Mouse (Mus musculus) testis, adult 2 months (tissue): ENCODE results near the gene Rcc2. TPM values are rescaled to one million over a fixed set of nuclear protein-coding genes. Genes with fewer than 3 reads are reported as not detected.

ENCODE experiments used
- H3K27ac ChIP-seq: fragments of 200-500 bp; 2 replicates; pipeline ENCODE4 v1.5.1; 2012; ENCODE audit warnings: low read depth, low read length; ENCODE audit not compliant: control insufficient read depth, insufficient read depth
- H3K27me3 ChIP-seq: fragments of 200-500 bp; 2 replicates; pipeline ENCODE4 v1.6.1; 2012; ENCODE audit warnings: mild to moderate bottlenecking, low read length, moderate library complexity; ENCODE audit not compliant: control insufficient read depth, insufficient read depth
- H3K36me3 ChIP-seq: fragments of 200-500 bp; 2 replicates; pipeline ENCODE4 v1.6.1; 2012; ENCODE audit warnings: mild to moderate bottlenecking, low read length; ENCODE audit not compliant: control insufficient read depth, insufficient read depth
- H3K4me1 ChIP-seq: fragments of 200-500 bp; 2 replicates; pipeline ENCODE4 v1.6.1; 2012; ENCODE audit warnings: low read length; ENCODE audit not compliant: control insufficient read depth, insufficient read depth
- H3K4me3 ChIP-seq: fragments of 200-500 bp; 2 replicates; pipeline ENCODE4 v1.5.1; 2012; ENCODE audit warnings: low read depth, mild to moderate bottlenecking, low read length, moderate library complexity, mixed read lengths; ENCODE audit not compliant: control insufficient read depth
- CTCF ChIP-seq: fragments of 200-500 bp; IDR thresholded peaks from 2 replicates; pipeline ENCODE4 v1.5.1; 2012; ENCODE audit warnings: low read depth, mild to moderate bottlenecking, inconsistent platforms, low read length, moderate library complexity; ENCODE audit not compliant: control insufficient read depth, insufficient read depth, insufficient replicate concordance
- POLR2A ChIP-seq: fragments of 200-500 bp; IDR thresholded peaks from 2 replicates; pipeline ENCODE4 v1.6.1; 2012; ENCODE audit warnings: low read depth, mild to moderate bottlenecking, inconsistent platforms, low read length, moderate library complexity; ENCODE audit not compliant: control insufficient read depth
- polyA plus RNA-seq: library from polyadenylated mRNA; depleted of rRNA; stranded (reverse); fragments of >200 nt; gene quantifications from 2 replicates; pipeline ENCODE4 v1.2.3, GENCODE M21; 2012

Rcc2 gene
- polyA plus RNA-seq, 1 experiment: 32.1 TPM

DNA sequence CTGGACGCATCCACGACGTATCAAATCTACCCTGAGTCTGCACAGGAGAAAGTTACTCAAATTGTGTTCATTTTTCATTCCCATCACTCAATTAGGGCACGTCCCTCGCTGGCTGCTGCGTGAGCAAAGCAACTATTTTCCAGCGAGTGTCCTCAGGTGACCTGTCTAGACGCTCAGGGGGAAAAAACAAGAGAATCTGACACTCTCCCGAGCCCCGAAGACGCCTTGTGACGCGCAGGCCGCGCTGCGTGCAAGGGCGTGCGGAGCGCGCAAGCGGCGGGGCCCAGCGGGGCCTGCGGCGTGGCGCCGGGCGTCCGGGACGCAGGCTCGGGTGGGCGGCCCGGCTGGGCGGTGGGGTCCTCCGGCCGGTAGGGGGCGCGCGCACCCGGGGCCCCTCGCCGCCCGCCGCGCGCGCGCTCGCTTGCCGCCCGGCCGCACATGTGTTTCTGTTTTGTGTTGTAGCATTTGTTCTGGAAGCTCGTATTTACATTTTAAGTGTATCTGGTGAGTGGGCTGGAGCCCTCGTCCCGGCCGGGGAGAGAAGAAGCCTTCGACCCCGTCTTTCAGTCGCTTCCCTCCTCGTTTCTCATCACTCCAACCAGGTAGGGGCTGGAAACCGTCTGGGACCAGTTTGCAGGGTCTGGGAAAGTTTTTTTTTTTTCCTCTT lies 841 bp downstream of the Rcc2 start:
- Histone ChIP-seq H3K4me3 (peak overlapping the region; percentile 91), H3K36me3 (no peaks in the 10 kb centered on the region), H3K27me3 (no peaks in the 10 kb centered on the region), H3K4me1 (peaks cover 29% of the 10 kb centered on the region), H3K27ac (peak overlapping the region; percentile 92)
- peak; percentile 28; the same call in 1 of the 2 replicates for TF ChIP-seq CTCF
- TF ChIP-seq POLR2A: no peak

DNA sequence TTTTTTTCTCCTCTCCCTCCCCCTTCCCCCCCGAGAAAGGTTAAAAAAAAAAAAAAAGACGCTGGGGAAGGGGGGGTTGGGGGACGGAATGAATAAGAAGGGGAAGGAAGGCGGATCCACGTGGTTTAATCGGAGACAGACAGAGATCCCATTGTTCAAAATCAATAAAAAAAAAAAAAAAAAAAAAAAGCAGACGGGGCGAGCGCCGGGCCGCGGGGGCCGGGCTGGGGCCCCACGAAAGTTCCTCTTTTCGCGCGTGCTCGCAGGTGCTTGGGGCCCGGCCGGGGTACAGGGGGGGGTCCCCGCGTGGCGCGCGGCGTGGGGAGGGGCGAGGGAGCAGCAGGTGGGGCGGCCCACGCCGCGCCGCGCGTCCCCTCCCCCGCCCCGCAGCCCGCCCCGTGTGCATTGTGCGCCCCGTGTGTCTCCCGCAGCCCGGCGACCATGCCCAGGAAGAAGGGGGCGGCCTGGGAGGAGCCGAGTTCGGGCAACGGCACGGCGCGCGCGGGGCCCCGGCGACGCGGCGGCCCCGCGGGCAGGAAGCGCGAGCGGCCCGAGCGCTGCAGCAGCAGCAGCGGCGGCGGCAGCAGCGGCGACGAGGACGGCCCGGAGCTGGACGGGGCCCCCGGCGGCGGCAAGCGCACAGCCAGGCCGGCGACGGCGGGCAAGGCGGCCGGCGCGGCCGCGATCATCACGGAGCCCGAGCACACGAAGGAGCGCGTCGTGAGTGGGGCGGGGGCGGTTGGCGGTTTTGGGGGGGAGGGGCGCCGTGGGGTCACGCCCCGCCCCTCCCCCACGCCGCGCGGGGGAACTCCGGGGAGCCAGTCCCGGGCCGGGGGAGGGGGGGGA lies 1.6 kb downstream of the Rcc2 start:
- TF ChIP-seq CTCF (no peak), POLR2A (no peak)
- Histone ChIP-seq H3K27ac (peak overlapping the region; percentile 91), H3K4me3 (peak overlapping the region; percentile 91), H3K4me1 (peaks cover 29% of the 10 kb centered on the region), H3K27me3 (no peaks in the 10 kb centered on the region), H3K36me3 (no peaks in the 10 kb centered on the region; the same call in 1 of the 2 replicates)

DNA sequence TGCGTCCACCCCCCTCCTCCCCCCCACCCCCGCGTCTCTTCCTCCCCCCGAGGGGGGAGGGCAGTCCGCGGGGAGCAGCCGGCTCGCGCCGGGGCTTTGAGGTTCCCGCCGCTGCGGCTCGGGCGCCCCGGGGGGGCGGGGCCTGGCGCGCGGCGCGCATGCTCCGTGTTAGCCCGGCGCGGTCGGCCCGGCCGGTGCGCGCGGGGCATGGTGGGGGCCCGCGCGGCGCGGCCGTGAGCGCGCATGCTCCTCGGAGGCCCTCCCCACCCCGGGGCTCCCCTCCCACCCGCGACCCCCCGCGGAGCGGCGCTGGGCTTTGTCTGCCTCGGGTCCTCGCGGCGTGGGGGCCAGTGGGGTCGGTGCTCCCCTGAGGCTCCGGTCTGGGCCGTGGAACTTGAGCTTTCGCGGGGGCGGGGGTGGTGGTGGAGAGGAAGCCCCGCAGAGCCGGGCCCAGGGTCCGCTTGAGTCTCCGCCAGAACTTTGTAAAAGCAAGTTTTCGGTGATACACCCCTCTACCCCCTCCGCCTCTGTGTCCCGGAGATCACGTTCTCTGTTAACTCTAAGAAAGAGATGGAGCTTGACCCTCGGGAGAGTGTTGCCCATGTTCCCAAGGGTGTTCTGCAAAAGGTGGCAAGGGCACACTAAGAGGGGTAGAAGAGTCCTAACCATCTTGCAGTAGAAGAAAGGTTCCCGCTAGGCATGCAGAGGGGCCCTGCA lies 2.4 kb downstream of the Rcc2 start:
- Histone ChIP-seq H3K4me1 (peaks cover 29% of the 10 kb centered on the region), H3K4me3 (peak overlapping the region; percentile 81), H3K36me3 (no peaks in the 10 kb centered on the region; the same call in 1 of the 2 replicates), H3K27ac (peak overlapping the region; percentile 84), H3K27me3 (no peaks in the 10 kb centered on the region)
- TF ChIP-seq POLR2A: no peak
- TF ChIP-seq CTCF: no peak

DNA sequence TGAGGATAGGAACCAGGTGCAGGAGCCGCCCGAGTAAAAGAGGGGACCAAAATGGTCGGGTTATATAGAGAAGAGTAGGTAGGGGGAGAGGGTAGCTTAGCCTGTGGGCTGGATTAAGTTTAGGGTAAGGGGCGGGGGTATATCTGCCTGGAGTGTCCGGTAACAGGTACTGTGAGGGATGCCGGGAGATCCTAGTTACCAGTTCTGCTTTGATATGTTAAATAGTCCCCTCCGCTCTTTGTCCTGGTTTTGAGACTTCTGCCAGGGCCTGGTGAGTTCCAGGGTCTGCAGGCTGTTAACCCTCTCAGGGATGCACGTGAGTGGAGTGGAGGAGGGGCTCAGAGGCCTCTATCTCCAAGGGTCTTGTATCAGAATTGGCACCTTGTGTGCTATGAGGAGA lies 3.3 kb downstream of the Rcc2 start:
- H3K27ac ChIP-seq: peak overlapping the region; percentile 84
- no peaks in the 10 kb centered on the region; the same call in 1 of the 2 replicates for H3K36me3 ChIP-seq
- peak overlapping the region; percentile 81 for H3K4me3 ChIP-seq
- H3K27me3 ChIP-seq: no peaks in the 10 kb centered on the region
- no peak for TF ChIP-seq POLR2A
- no peak for TF ChIP-seq CTCF
- peaks cover 29% of the 10 kb centered on the region for H3K4me1 ChIP-seq

DNA sequence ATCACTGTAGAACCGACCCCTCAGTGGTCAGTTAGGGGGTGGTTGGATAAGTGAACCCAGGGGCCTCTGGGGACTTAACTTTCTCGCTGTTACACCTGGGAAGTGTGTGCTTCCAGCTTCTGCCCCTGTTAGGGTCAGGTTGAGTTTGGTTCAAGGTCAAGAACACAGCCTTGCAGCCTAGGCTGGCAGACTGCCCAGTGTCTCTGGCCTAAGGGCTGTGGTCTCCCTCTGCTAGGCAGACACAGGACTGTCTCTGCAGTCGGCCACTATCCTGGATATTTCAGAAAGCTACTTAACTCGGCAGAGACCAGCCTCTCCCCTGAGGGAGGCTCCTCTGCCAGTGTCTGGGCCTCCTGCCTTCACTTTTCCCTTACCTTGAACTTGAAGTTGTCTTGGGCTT lies 3.8 kb downstream of the Rcc2 start:
- H3K4me1 ChIP-seq: peaks cover 29% of the 10 kb centered on the region
- H3K36me3 ChIP-seq: no peaks in the 10 kb centered on the region; the same call in none of the 2 replicates
- peak overlapping the region; percentile 81 for H3K4me3 ChIP-seq
- H3K27me3 ChIP-seq: no peaks in the 10 kb centered on the region
- no peak overlapping the region for H3K27ac ChIP-seq
- TF ChIP-seq CTCF (no peak), POLR2A (no peak)

DNA sequence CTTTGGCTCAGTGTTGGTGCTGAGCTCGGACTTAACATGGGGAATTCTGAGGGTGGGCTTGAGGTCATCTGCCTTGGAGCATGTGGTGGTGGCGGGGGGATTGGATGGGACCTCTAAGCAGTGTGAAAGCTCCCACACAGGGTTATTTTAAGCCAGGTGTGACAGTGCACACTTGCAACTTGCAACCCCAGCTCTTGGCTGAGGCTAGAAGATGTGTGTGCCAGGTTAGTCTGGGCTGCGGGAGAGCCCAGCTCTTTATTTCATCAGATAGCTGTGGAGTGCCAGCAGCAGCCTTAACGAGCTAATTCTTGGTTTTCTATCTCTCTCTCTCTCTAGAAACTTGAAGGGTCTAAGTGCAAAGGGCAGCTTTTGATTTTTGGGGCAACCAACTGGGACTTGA lies 7.3 kb downstream of the Rcc2 start:
- TF ChIP-seq CTCF (no peak), POLR2A (no peak)
- no peak overlapping the region for H3K4me3 ChIP-seq
- H3K27ac ChIP-seq: no peak overlapping the region
- H3K36me3 ChIP-seq: peaks cover 5% of the 10 kb centered on the region
- peaks cover 17% of the 10 kb centered on the region for H3K4me1 ChIP-seq
- no peaks in the 10 kb centered on the region for H3K27me3 ChIP-seq
